Mouse (Mus musculus) embryo, embryonic 11 days (tissue): ENCODE data around the gene Gstp3.
A peak's percentile ranks its signal among the peaks of the same experiment; 100 is the strongest.

Experiments
- DNase-seq: peaks from one replicate; pipeline ENCODE4 v3.0.0-alpha.2; 2015

The Gstp3 gene

GRCm38 (mm10) chr19:4059069-4059740 lies at the start of gene Gstp3:
Gene Gstp3, minus strand, starts transcription at chr19:4059569.
- no peak for DNase-seq

DNA sequence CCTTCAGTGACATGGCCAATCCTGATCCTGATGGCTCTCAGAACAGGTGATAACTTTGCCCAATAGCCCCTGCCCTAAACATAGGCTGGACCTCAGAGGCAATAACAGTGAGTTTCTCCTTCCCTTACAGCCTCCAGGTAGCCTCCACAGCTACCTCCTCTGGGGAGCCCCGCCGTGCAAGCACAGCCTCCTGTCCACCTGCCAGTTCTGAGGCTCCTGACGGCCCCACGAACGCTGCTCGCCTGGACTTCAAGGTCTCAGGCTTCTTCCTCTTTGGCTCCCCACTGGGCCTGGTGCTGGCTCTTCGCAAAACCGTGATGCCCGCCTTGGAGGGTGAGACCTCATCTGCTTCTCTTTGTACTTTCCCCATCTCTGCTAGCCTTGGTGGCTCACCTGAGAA lies 49.2 kb upstream of the Gstp3 start:
- DNase-seq: no peak

DNA sequence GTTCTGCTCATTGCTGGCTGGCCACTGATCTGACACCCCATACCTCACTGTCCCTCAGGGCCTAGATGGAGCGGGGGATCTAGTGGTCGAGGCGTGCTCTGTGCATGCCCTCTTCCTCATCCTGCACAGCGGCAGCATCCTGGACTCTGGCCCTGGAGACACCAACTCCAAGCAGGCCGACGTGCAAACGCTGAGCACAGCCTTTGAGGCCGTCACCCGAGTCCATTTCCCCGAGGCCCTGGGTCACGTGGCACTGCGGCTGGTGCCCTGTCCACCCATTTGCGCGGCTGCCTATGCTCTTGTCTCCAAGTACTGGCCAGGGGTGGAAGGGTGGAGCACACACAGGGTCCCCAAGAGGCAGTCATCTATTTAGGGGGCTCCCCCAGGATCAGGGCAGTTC lies 47.3 kb upstream of the Gstp3 start:
- DNase-seq: no peak

GRCm38 (mm10) chr19:4104675-4105194 lies 45.4 kb upstream of the Gstp3 start:
- no peak for DNase-seq

DNA sequence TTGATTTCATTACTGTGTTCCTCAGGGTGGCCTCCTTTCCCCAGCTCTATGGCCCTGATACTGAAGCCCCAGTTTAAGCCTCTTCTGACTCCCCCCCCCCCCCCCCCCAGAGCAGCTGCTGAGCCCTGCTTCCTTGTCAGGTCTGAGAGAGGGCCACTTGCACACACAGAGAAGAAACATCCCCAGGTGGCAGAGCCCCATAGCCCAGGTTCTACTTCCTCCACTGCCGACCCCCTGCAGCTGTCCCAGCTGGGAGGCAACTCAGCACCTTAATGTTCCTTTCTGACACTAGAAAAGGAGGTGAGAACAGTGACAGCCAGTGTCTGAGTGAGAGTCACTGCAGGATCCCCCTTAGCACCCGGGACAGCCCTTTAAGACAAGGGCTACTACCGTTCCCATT lies 44.4 kb upstream of the Gstp3 start:
- DNase-seq: no peak

DNA sequence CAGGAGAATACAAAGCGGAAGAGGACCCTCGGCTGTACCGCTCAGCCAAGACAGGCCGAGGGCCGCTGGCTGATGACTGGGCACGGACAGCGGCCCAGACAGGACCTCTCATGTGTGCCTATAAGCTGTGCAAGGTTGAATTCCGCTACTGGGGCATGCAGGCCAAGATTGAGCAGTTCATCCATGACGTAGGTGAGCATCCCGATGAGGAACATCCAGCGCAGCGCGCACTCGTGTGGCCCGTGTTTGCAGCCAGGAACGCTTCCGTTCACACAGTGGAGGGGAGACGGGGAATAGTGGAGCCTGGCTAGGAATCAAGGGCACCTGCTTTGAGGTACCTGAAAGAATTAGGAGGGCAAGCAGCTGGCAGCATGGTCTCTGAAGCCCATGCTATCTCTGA lies 43.9 kb upstream of the Gstp3 start:
- no peak for DNase-seq

GRCm38 (mm10) chr19:4102626-4103025 lies 43.3 kb upstream of the Gstp3 start:
- no peak for DNase-seq

DNA sequence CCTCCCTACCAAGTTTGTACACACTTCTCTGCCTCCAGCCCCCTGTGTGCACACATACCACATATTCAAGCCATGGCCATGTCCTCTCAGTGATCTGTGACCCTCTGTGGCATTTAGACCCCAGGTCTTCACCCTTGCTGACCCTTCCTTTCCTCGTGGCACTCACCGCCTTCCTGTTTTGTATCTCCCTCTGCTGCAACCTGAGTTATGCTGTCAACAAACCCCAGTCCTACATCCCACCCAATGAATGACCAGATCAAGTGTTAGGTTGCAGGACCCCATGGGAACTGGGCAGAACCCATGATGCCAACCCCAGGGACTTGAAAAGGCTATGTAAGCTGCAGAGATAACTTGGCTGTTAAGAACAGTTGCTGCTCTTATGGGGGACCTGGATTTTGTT lies 42.7 kb upstream of the Gstp3 start:
- DNase-seq: no peak

GRCm38 (mm10) chr19:4101466-4101865 lies 42.1 kb upstream of the Gstp3 start:
- DNase-seq: no peak

DNA sequence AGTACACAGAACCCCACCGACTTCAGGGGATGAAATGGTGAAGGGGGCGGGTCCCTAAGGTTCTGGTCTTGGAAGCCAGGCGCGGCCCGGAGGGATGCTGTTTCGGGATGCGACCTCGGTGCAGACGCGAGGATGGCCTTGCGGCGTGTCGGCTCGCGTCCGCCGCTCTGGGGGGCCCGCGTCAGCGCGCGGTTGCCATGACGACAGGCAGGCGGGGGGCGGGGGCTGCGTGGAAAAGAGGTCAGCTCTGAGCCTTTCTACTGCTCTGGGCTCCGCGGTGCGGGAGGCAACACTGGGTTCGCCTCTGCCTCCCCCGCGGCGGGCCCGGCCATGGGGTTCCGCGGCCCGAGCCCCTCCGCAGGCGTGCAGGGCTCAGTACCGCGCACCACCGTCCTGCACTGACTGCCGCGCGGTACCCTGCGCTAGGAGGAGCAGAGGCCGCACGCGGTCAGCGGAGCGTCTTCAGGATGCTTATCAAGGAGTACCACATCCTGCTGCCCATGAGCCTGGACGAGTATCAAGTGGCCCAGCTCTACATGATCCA lies 41.4 kb upstream of the Gstp3 start:
- DNase-seq: peak; percentile 64

DNA sequence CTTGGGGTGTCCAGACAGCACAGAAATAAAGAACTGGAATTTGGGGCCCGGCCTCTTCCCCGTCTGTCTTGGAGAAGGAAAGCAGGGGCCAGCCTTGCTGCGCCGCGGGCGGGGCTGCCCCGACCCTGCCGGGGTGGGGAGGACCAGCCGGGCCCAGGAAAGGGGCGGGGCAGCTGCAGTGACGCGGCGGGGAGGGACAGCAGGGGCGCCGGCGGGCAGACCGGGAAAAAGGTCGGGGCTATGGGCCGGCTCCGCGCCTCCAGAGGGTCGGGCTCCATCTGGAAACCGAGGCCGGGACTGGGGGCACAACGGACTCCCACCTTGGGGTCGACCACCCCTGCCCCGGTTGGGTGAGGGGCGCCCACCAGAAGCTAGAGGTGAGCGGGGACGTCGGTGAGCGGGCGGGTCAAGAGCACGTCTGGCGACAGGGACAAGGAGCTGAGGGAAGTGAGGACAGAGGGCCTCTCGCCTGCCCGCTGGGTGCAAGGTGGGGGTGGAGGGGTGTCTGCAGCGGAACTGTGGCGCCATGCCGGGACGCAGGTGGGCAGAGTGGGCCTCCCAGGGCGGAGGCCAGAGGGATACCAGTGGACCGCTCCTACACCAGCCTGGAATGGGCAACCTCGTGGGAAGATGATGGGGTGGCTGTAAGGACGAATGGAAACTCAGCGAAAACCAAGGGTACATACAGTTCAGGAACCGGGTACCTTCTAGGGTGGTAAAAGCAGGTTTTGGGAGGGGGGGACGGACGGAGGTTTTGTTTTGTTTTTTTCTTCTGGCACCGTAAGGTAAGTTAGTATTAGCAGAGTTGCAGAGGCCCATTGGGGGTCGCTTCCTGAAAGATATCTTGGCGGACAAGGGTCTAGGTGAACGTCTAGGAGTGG lies 40.7 kb upstream of the Gstp3 start, which contains the start of gene Pitpnm1:
Gene Pitpnm1, plus strand, starts transcription at position 162 of the 881 bp plus-strand sequence.
- peak; percentile 61 for DNase-seq

GRCm38 (mm10) chr19:4099056-4099455 lies 39.7 kb upstream of the Gstp3 start:
- DNase-seq: peak; percentile 92

- DNase-seq: no peak
Observed at GRCm38 (mm10) chr19:4098426-4098825, 39.1 kb upstream of the Gstp3 start.

GRCm38 (mm10) chr19:4097441-4097825 lies 38.1 kb upstream of the Gstp3 start:
- DNase-seq: no peak

- DNase-seq: peak; percentile 98
Observed at GRCm38 (mm10) chr19:4096642-4097440, 37.5 kb upstream of the Gstp3 start, which contains the start of gene Cdk2ap2. Gene Cdk2ap2, plus strand, starts transcription at chr19:4097182.

DNA sequence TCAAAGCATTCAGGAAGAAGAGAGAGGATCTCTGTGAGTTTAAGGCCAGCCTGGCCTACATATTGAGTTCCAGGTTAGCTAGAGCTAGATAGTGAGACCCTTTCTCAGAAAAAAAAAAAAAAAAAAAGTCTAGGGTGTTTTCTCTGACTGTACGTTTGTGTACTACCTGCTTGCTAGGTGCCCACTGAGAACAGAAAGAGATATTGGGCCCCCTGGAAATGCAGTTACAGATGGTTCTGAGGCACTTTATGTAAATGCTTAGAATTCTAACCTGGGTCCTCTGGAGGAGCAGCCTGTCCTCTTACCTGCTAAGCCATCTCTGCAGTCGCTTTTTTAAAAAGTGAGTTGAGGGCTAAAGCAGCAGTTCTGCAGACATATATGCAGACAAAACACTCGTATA lies 36.4 kb upstream of the Gstp3 start:
- no peak for DNase-seq

DNA sequence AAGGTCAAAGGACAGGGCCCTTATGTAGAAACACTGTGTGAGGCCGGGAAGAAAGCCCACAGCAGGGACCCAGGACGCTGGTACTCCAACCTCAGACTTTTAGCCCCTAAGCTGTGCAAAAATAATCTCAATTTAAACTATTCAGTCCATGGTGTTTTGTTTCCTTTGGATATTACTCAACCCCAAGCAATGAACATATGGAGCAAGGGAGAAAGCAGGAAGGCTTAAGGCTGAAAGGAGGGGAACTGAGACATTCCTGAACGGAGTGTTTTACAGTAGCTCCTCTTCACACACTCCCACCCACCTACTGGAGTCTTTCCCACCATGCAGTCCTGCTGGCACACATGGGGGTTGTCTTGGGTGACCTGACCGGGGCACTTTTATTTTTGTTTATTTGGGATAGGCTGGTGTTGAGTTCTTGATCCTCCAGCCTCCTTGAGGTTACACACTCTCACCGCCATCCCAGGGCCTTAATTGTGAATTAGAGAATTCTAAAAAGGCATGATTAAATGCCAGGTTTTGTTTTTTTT lies 35.5 kb upstream of the Gstp3 start:
- DNase-seq: no peak

DNA sequence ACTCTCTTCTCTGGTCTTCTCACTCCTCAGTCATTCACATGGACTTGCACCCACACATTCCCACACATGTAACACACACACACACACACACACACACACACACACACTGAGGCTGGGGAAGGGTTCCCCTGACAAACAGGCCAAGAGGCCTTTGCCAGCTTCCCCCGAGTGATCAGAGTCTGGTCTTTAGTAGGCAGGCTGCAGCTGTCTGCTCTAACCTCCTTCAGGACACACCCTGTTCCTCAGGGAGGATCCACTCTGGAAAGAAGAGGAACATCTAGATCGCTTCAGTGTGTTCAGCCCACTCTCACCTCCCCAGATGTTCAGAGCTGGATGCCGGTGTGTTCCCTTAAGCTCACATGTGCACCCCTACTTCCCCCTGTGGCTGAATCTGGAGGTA lies 35.0 kb upstream of the Gstp3 start:
- no peak for DNase-seq

DNA sequence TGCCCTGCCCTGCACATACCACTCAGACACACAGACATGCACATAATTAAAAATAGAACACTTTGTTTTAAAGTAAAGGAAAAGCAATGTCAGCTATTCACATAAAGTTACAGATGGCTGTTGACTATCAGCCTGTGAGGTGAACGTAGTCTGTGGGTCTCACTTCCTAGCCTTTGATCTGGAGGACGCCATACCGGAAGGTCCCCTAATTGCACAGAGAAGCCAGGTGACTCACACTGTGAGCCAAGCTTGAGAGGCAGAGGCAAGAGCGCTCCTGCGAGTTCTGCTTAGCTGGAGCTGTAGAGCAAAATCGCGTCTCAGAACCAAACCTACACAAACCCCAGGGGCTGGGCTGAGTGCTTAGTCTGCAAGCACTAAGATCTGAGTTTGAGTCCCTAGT lies 34.4 kb upstream of the Gstp3 start:
- no peak for DNase-seq

DNA sequence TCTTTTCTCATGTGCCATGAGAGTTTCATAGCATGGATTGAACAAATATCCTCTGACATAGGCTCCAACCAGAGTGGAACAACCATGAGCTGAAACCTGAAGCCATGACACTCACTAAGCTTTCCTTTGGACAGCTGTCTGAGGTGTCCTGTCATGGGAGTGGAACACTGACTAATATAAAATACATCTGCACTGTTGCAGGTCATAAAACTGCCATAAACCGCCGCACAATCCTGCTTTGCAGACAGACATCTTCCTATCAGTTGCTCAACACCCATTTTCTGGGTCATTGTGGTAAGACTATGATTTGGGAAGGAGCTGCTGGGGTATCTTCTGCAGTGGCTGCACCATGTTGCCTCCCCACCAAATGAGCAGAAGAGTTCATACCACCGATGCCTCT lies 33.4 kb upstream of the Gstp3 start:
- no peak for DNase-seq

DNA sequence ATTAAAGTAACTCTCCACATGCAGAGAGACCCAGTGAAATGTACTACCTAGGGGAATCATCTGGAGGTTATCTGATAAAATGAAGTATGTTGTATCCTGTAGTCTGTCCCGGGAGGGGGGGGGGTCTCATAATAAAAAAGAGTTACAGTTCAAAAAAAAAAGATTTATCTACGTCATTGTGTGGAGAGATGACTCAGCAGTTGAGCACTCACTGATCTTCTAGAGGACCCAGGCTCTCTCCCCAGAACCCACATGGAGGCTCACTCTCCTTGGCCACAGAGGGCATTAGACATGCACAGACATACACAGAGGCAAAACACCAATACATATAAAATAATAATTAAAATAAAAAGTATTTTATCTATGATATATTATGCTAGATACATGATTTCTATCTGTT lies 32.0 kb upstream of the Gstp3 start:
- no peak for DNase-seq

GRCm38 (mm10) chr19:4090446-4090845 lies 31.1 kb upstream of the Gstp3 start:
- DNase-seq: no peak

GRCm38 (mm10) chr19:4089128-4089527 lies 29.8 kb upstream of the Gstp3 start:
- no peak for DNase-seq
